Mouse (Mus musculus) forebrain, postnatal 0 days (tissue): ENCODE results near the gene Kazn. TPM values are rescaled to one million over a fixed set of nuclear protein-coding genes. Genes with fewer than 3 reads are reported as not detected.

Experiments used
- ATAC-seq: fragments of 200-750 bp; cut with Nextera tagmentation; 2 replicates; pipeline ENCODE4 v1.8.0; 2017; ENCODE audit warnings: mild to moderate bottlenecking, moderate library complexity
- DNase-seq: peaks from one replicate; pipeline ENCODE4 v3.0.0-alpha.2; 2015
- H3K27ac ChIP-seq: fragments of 300-500 bp; sonication (generic); 2 replicates; pipeline ENCODE4 v1.5.1; 2014; ENCODE audit warnings: low read depth, mild to moderate bottlenecking, antibody characterized with exemption, low read length, moderate library complexity, mixed read lengths
- H3K27me3 ChIP-seq: fragments of 300-500 bp; sonication (generic); 2 replicates; pipeline ENCODE4 v1.6.1; 2014; ENCODE audit warnings: mild to moderate bottlenecking, low read length, mixed read lengths; ENCODE audit not compliant: insufficient read depth
- H3K36me3 ChIP-seq: fragments of 300-500 bp; sonication (generic); 2 replicates; pipeline ENCODE4 v1.6.1; 2014; ENCODE audit warnings: mild to moderate bottlenecking, moderate library complexity; ENCODE audit not compliant: insufficient read depth
- H3K4me1 ChIP-seq: fragments of 300-500 bp; sonication (generic); 2 replicates; pipeline ENCODE4 v1.6.1; 2014; ENCODE audit warnings: antibody characterized with exemption; ENCODE audit not compliant: insufficient read depth
- H3K4me2 ChIP-seq: fragments of 300-500 bp; sonication (generic); 2 replicates; pipeline ENCODE4 v1.6.1; 2014; ENCODE audit warnings: low read depth, mild to moderate bottlenecking, moderate library complexity
- H3K4me3 ChIP-seq: fragments of 300-500 bp; sonication (generic); 2 replicates; pipeline ENCODE4 v1.5.1; 2014; ENCODE audit warnings: low read depth, low read length, mixed read lengths
- H3K9ac ChIP-seq: fragments of 300-500 bp; sonication (generic); 2 replicates; pipeline ENCODE4 v1.6.1; 2014; ENCODE audit warnings: mild to moderate bottlenecking
- H3K9me3 ChIP-seq: fragments of 300-500 bp; sonication (generic); 2 replicates; pipeline ENCODE4 v1.6.1; 2016; ENCODE audit warnings: low read length
- CTCF ChIP-seq: sonication (generic); IDR thresholded peaks from 2 replicates; pipeline ENCODE4 v1.5.1; 2016; ENCODE audit warnings: antibody characterized with exemption, control low read depth, low read depth
- WGBS: fragments of 180-500 bp; shearing (Covaris S2); extraction: QIAGEN DNeasy Blood & Tissue Kit; methylation state at CpG from one replicate; pipeline ENCODE4 v1.1.7; 2014; 5-methylcytosine and 5-hydroxymethylcytosine counted together
- polyA plus RNA-seq: library from polyadenylated mRNA; unstranded; fragments of >200 nt; fragmentation: Nextera tagmentation; extraction: Ambion mirVana; gene quantifications from 2 replicates; pipeline ENCODE4 v1.2.1, GENCODE M21; 2015
- total RNA-seq: library from RNA; depleted of rRNA; stranded (reverse); fragments of >200 nt; gene quantifications from 2 replicates; pipeline ENCODE4 v1.2.3, GENCODE M21; 2014

Gene Kazn
- total and polyA plus RNA-seq, 2 experiments from 2014 or later, result 18.7 to 56.4 TPM

- no peaks in the 10 kb centered on the region for H3K27me3 ChIP-seq
- no peaks in the 10 kb centered on the region for H3K9me3 ChIP-seq
- no peak overlapping the region for H3K27ac ChIP-seq
- H3K36me3 ChIP-seq, result no peaks in the 10 kb centered on the region
- no peak overlapping the region for H3K4me2 ChIP-seq
- no peaks in the 10 kb centered on the region for H3K4me1 ChIP-seq
- WGBS, result 89% methylated on average over 6 of the region's 6 CpGs
- no peak for TF ChIP-seq CTCF
- ATAC-seq, result no peak
- no peak overlapping the region for H3K9ac ChIP-seq
- H3K4me3 ChIP-seq, result no peak overlapping the region
- DNase-seq, result no peak
Observed at GRCm38 (mm10) chr4:142127275-142127788, 111.9 kb downstream of the Kazn start.

GRCm38 (mm10) chr4:142126641-142127274, 112.4 kb downstream of the Kazn start:
- Histone ChIP-seq H3K27ac (no peak overlapping the region), H3K4me1 (no peaks in the 10 kb centered on the region), H3K27me3 (no peaks in the 10 kb centered on the region), H3K36me3 (no peaks in the 10 kb centered on the region), H3K4me2 (no peak overlapping the region), H3K9ac (no peak overlapping the region), H3K4me3 (no peak overlapping the region), H3K9me3 (no peaks in the 10 kb centered on the region)
- peak; percentile 32; the same call in 1 of the 2 replicates for ATAC-seq
- WGBS, result 73% methylated on average over 10 of the region's 10 CpGs
- DNase-seq, result no peak
- TF ChIP-seq CTCF, result no peak

- no peak overlapping the region for H3K27ac ChIP-seq
- no peak for DNase-seq
- H3K4me2 ChIP-seq, result no peak overlapping the region
- WGBS, result 41% methylated on average over 1 of the region's 1 CpGs
- H3K27me3 ChIP-seq, result no peaks in the 10 kb centered on the region
- no peaks in the 10 kb centered on the region for H3K36me3 ChIP-seq
- no peaks in the 10 kb centered on the region for H3K4me1 ChIP-seq
- ATAC-seq, result no peak
- no peak for TF ChIP-seq CTCF
- H3K4me3 ChIP-seq, result no peak overlapping the region
- H3K9me3 ChIP-seq, result no peaks in the 10 kb centered on the region
- no peak overlapping the region for H3K9ac ChIP-seq
Observed at GRCm38 (mm10) chr4:142121164-142121563, 118.0 kb downstream of the Kazn start.

- WGBS, result 44% methylated on average over 7 of the region's 7 CpGs
- DNase-seq, result no peak
- H3K27ac ChIP-seq, result no peak overlapping the region
Observed at GRCm38 (mm10) chr4:142118522-142118921, 120.7 kb downstream of the Kazn start.

GRCm38 (mm10) chr4:142117993-142118392, 121.2 kb downstream of the Kazn start:
- no peaks in the 10 kb centered on the region for H3K27me3 ChIP-seq
- no peaks in the 10 kb centered on the region for H3K9me3 ChIP-seq
- ATAC-seq (no peak), DNase-seq (no peak)
- no peak overlapping the region for H3K4me2 ChIP-seq
- 81% methylated on average over 12 of the region's 12 CpGs for WGBS
- H3K27ac ChIP-seq, result no peak overlapping the region
- no peaks in the 10 kb centered on the region for H3K4me1 ChIP-seq
- no peaks in the 10 kb centered on the region for H3K36me3 ChIP-seq
- no peak overlapping the region for H3K4me3 ChIP-seq
- TF ChIP-seq CTCF, result no peak
- no peak overlapping the region for H3K9ac ChIP-seq

More at GRCm38 (mm10) chr4:142118522-142118921, 120.7 kb downstream of the Kazn start:
- ATAC-seq, result peak; percentile 13; the same call in 1 of the 2 replicates
- no peaks in the 10 kb centered on the region for H3K4me1 ChIP-seq
- no peak overlapping the region for H3K4me2 ChIP-seq
- no peaks in the 10 kb centered on the region for H3K36me3 ChIP-seq
- H3K9me3 ChIP-seq, result no peaks in the 10 kb centered on the region
- H3K4me3 ChIP-seq, result no peak overlapping the region
- no peaks in the 10 kb centered on the region for H3K27me3 ChIP-seq
- H3K9ac ChIP-seq, result no peak overlapping the region
- TF ChIP-seq CTCF, result no peak

- H3K4me1 ChIP-seq, result no peaks in the 10 kb centered on the region
- no peak overlapping the region for H3K4me3 ChIP-seq
- no peak overlapping the region for H3K27ac ChIP-seq
- no peak overlapping the region for H3K9ac ChIP-seq
- no peaks in the 10 kb centered on the region for H3K27me3 ChIP-seq
- peaks cover 12% of the 10 kb centered on the region for H3K36me3 ChIP-seq
- DNase-seq (peak; percentile 47), ATAC-seq (peak; percentile 68)
- no peak overlapping the region for H3K4me2 ChIP-seq
- TF ChIP-seq CTCF, result peak; percentile 82
- WGBS, result 29% methylated on average over 8 of the region's 8 CpGs
- H3K9me3 ChIP-seq, result no peaks in the 10 kb centered on the region
Observed at GRCm38 (mm10) chr4:142113306-142113705, 125.9 kb downstream of the Kazn start.

GRCm38 (mm10) chr4:142103081-142103671, 136.0 kb downstream of the Kazn start:
- no peak for TF ChIP-seq CTCF
- no peak overlapping the region for H3K4me3 ChIP-seq
- no peak overlapping the region for H3K27ac ChIP-seq
- 57% methylated on average over 12 of the region's 12 CpGs for WGBS
- no peak for DNase-seq
- no peaks in the 10 kb centered on the region for H3K9me3 ChIP-seq
- ATAC-seq, result no peak
- peaks cover 8% of the 10 kb centered on the region for H3K36me3 ChIP-seq
- H3K4me2 ChIP-seq, result no peak overlapping the region
- no peaks in the 10 kb centered on the region for H3K4me1 ChIP-seq
- no peaks in the 10 kb centered on the region for H3K27me3 ChIP-seq
- H3K9ac ChIP-seq, result no peak overlapping the region
